Mouse (Mus musculus): ENCODE measurements around the gene Hectd4.

DNA sequence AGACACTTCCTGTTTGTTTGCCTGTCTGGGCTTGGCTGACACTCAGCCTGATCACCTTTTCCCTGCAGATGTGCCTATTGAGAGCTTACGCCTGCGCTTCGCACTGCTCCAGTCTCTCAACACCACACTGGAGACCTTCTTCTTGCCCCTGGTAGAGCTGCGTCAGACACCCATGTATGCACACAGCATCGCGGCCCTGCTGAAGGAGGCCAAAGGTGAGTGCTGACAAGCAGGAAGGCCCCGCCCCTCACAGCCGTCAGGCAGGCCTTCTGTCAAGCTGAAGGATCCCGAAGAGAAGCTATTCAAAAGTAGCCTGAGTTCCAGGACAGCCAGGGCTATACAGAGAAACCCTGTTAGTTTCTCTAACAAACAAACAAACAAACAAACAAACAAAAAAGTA is 139.2 kb downstream of the Hectd4 start:
- TF ChIP-seq CTCF (IDR thresholded peaks at IDR 0.05; ENCODE audit: low read depth) (no peak), EP300 (IDR thresholded peaks at IDR 0.05; ENCODE audit: low read depth) (no peak)
